Mouse (Mus musculus) heart, postnatal 0 days (tissue): Measurements from ENCODE around the gene BC100530. TPM values are rescaled to one million over a fixed set of nuclear protein-coding genes. Genes with fewer than 3 reads are reported as not detected.
"Not testable (repeated sequence)": the region's sequence is repeated elsewhere in the genome, so short reads cannot be mapped to it uniquely, and the experiment has no call there.

Source experiments
- ATAC-seq: fragments of 200-750 bp; cut with Nextera tagmentation; 2 replicates; pipeline ENCODE4 v1.8.0; 2017; ENCODE audit warnings: low read depth, moderate number of reproducible peaks, moderate library complexity; ENCODE audit not compliant: insufficient read depth
- DNase-seq: peaks from one replicate; pipeline ENCODE4 v3.0.0-alpha.2; 2016; ENCODE audit warnings: low spot score
- H3K27ac ChIP-seq: fragments of 300-500 bp; sonication (generic); 2 replicates; pipeline ENCODE4 v1.5.1; 2014; ENCODE audit warnings: low read depth, mild to moderate bottlenecking
- H3K27me3 ChIP-seq: fragments of 300-500 bp; sonication (generic); 2 replicates; pipeline ENCODE4 v1.6.1; 2014; ENCODE audit warnings: low read length, mixed read lengths; ENCODE audit not compliant: control insufficient read depth, insufficient read depth
- H3K36me3 ChIP-seq: fragments of 300-500 bp; sonication (generic); replicated peaks from 2 replicates; pipeline ENCODE4 v1.6.1; 2014; ENCODE audit warnings: low read length, mixed read lengths; ENCODE audit not compliant: control insufficient read depth, insufficient read depth
- H3K4me1 ChIP-seq: fragments of 300-500 bp; sonication (generic); 2 replicates; pipeline ENCODE4 v1.6.1; 2014; ENCODE audit warnings: antibody characterized with exemption; ENCODE audit not compliant: control insufficient read depth, insufficient read depth
- H3K4me2 ChIP-seq: fragments of 300-500 bp; sonication (generic); 2 replicates; pipeline ENCODE4 v1.6.1; 2014; ENCODE audit warnings: low read depth, mild to moderate bottlenecking, low read length, moderate library complexity
- H3K4me3 ChIP-seq: fragments of 300-500 bp; sonication (generic); 2 replicates; pipeline ENCODE4 v1.5.1; 2014; ENCODE audit warnings: low read depth, low read length
- H3K9ac ChIP-seq: fragments of 300-500 bp; sonication (generic); replicated peaks from 2 replicates; pipeline ENCODE4 v1.6.1; 2014; ENCODE audit warnings: low read depth, low read length, mixed read lengths
- H3K9me3 ChIP-seq: fragments of 300-500 bp; sonication (generic); replicated peaks from 2 replicates; pipeline ENCODE4 v1.6.1; 2016; ENCODE audit warnings: low read length; ENCODE audit not compliant: control insufficient read depth
- CTCF ChIP-seq: IDR thresholded peaks from 2 replicates; pipeline ENCODE4 v1.5.1; 2016; ENCODE audit warnings: antibody characterized with exemption, control low read depth, low read depth
- EP300 ChIP-seq: IDR thresholded peaks from 2 replicates; pipeline ENCODE4 v1.6.1; 2016; ENCODE audit warnings: antibody characterized with exemption, low read depth
- WGBS: fragments of 180-500 bp; shearing (Covaris S2); extraction: QIAGEN DNeasy Blood & Tissue Kit; methylation state at CpG from one replicate; pipeline ENCODE4 v1.1.7; 2014; 5-methylcytosine and 5-hydroxymethylcytosine counted together
- polyA plus RNA-seq: library from polyadenylated mRNA; unstranded; fragments of >200 nt; fragmentation: Nextera tagmentation; extraction: Ambion mirVana; gene quantifications from 2 replicates; pipeline ENCODE4 v1.2.1, GENCODE M21; 2015
- total RNA-seq: library from RNA; depleted of rRNA; stranded (reverse); fragments of >200 nt; gene quantifications from 2 replicates; pipeline ENCODE4 v1.2.3, GENCODE M21; 2014; ENCODE audit warnings: low replicate concordance; rRNA removed

BC100530 gene
- total RNA-seq (12.9 TPM in 1 of 2 replicates, not detected in the other), polyA plus RNA-seq (4.7 TPM in 2 replicates)

- not testable (repeated sequence) for H3K4me3 ChIP-seq, H3K9me3 ChIP-seq, H3K27ac ChIP-seq, H3K4me1 ChIP-seq, H3K36me3 ChIP-seq, H3K27me3 ChIP-seq, H3K9ac ChIP-seq, DNase-seq, H3K4me2 ChIP-seq, ATAC-seq
- WGBS: 61% methylated on average over 3 of the region's 3 CpGs
These were observed at the start of gene BC100530 for GRCm38 (mm10) chr16:36367648-36368047. TSS of gene BC100530 (minus strand) at chr16:36367748.

- H3K9me3 ChIP-seq: no peaks in the 10 kb centered on the region
- H3K36me3 ChIP-seq: no peaks in the 10 kb centered on the region
- H3K4me3 ChIP-seq: no peak within 1 kb of the TSS
- no peak within 1 kb of the TSS for H3K27ac ChIP-seq
- TF ChIP-seq EP300: no peak
- TF ChIP-seq CTCF: no peak
- no peaks in the 10 kb centered on the region for H3K27me3 ChIP-seq
- no peak for DNase-seq
- ATAC-seq: no peak
- H3K9ac ChIP-seq: no peak within 1 kb of the TSS
- H3K4me2 ChIP-seq: no peak within 1 kb of the TSS
- no peaks in the 10 kb centered on the region for H3K4me1 ChIP-seq
These were observed 40.8 kb upstream of the BC100530 start, which contains the start of gene Stfa2 for GRCm38 (mm10) chr16:36408357-36408756. TSS of gene Stfa2 (minus strand) at chr16:36408457.

GRCm38 (mm10) chr16:36389060-36389459, 21.5 kb upstream of the BC100530 start:
- Histone ChIP-seq H3K9me3 (no peaks in the 10 kb centered on the region), H3K9ac (no peak overlapping the region), H3K4me3 (no peak overlapping the region), H3K27me3 (no peaks in the 10 kb centered on the region), H3K27ac (no peak overlapping the region), H3K4me1 (no peaks in the 10 kb centered on the region), H3K4me2 (no peak overlapping the region), H3K36me3 (no peaks in the 10 kb centered on the region)
- 21% methylated on average over 4 of the region's 4 CpGs for WGBS
- DNase-seq (no peak), ATAC-seq (no peak)
- TF ChIP-seq EP300 (no peak), CTCF (no peak)

GRCm38 (mm10) chr16:36337171-36337570, 30.4 kb downstream of the BC100530 start:
- WGBS: 58% methylated on average over 2 of the region's 2 CpGs
- Histone ChIP-seq H3K4me1 (no peaks in the 10 kb centered on the region), H3K9me3 (no peaks in the 10 kb centered on the region), H3K36me3 (no peaks in the 10 kb centered on the region), H3K4me3 (no peak overlapping the region), H3K9ac (no peak overlapping the region), H3K4me2 (no peak overlapping the region), H3K27ac (no peak overlapping the region), H3K27me3 (no peaks in the 10 kb centered on the region)
- TF ChIP-seq EP300 (no peak), CTCF (no peak)
- ATAC-seq: no peak
- DNase-seq: no peak

GRCm38 (mm10) chr16:36334232-36334631, 33.3 kb downstream of the BC100530 start, which contains the start of gene BC117090:
TSS of gene BC117090 (minus strand) at chr16:36334332.
- ATAC-seq (no peak), DNase-seq (no peak)
- WGBS: 63% methylated on average over 3 of the region's 3 CpGs
- Histone ChIP-seq H3K36me3 (no peaks in the 10 kb centered on the region), H3K4me3 (no peak within 1 kb of the TSS), H3K4me2 (no peak within 1 kb of the TSS), H3K27me3 (no peaks in the 10 kb centered on the region), H3K9me3 (no peaks in the 10 kb centered on the region), H3K9ac (no peak within 1 kb of the TSS), H3K4me1 (no peaks in the 10 kb centered on the region), H3K27ac (no peak within 1 kb of the TSS)
- no peak for TF ChIP-seq EP300
- no peak for TF ChIP-seq CTCF

- no peaks in the 10 kb centered on the region for H3K27me3 ChIP-seq
- no peak overlapping the region for H3K27ac ChIP-seq
- H3K9me3 ChIP-seq: no peaks in the 10 kb centered on the region
- no peak for ATAC-seq
- no peak for DNase-seq
- H3K36me3 ChIP-seq: no peaks in the 10 kb centered on the region
- H3K4me3 ChIP-seq: no peak overlapping the region
- no peak overlapping the region for H3K4me2 ChIP-seq
- H3K4me1 ChIP-seq: no peaks in the 10 kb centered on the region
- H3K9ac ChIP-seq: no peak overlapping the region
- no peak for TF ChIP-seq CTCF
- TF ChIP-seq EP300: no peak
These were observed 48.3 kb downstream of the BC100530 start for GRCm38 (mm10) chr16:36319286-36319685.

GRCm38 (mm10) chr16:36316111-36316510, 51.4 kb downstream of the BC100530 start:
- H3K36me3 ChIP-seq, H3K27ac ChIP-seq, H3K4me3 ChIP-seq, H3K4me1 ChIP-seq, H3K9ac ChIP-seq, H3K4me2 ChIP-seq, H3K27me3 ChIP-seq, ATAC-seq, DNase-seq, H3K9me3 ChIP-seq: not testable (repeated sequence)
- 76% methylated on average over 6 of the region's 6 CpGs for WGBS
